Mouse (Mus musculus) right cerebral cortex, postnatal 36 days (tissue): Measurements from ENCODE around the gene Fbxl17.

Source experiments
- DNase-seq, 2 experiments: peaks; one replicate each; pipeline ENCODE4 v3.0.0; 2022; ENCODE audit warnings: low spot score in 2 of 2, mixed read lengths in 1 of 2

Gene Fbxl17

DNA sequence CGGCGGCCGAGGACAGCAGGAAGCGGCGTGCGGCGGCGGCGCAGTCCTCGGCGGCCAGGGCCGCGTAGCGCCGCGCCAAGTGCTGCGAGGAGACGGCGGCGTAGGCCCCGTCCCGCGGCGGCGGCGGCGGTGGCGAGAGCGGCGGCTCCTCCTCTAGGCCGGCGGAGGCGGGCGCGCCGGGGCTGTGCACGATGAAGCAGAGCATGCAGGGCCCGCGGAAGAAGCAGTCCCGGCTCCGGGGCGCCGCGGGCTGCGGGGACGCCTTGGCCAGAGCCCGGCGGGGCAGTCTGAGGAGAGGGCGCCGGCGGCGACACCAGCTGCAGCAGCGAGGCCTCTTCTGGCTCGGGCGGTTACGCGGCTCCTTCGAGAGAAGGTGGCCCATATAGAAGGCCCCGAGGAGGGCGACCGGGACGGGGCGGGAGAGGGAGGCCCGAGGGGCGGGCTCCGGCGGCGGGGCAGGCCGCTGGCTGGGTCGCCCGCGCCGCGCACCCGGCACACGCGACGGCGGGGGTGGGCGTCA lies at the start of gene Fbxl17:
Gene Fbxl17, minus strand, starts transcription at position 382 of the 520 bp plus-strand sequence.
- DNase-seq: peak; percentile 50 to 52

DNA sequence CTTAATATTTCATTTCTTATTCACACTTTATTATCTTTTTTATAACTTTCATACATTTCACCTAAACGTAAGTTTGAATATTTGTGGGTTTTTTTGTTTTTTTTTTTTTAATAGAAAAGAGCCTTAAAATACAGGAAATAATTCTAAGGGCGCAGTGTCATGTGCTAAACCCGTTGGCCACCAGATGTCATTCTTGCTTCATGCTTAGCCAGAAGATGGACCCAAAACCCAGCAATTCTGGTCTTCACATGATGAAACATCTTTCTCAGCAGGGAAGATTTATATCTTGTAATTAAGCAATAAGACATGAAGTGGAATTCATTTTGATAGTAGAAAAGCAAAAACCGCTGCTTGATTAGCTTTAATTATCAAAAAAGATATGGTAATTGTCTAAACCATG lies 47.6 kb upstream of the Fbxl17 start:
- DNase-seq: no peak

DNA sequence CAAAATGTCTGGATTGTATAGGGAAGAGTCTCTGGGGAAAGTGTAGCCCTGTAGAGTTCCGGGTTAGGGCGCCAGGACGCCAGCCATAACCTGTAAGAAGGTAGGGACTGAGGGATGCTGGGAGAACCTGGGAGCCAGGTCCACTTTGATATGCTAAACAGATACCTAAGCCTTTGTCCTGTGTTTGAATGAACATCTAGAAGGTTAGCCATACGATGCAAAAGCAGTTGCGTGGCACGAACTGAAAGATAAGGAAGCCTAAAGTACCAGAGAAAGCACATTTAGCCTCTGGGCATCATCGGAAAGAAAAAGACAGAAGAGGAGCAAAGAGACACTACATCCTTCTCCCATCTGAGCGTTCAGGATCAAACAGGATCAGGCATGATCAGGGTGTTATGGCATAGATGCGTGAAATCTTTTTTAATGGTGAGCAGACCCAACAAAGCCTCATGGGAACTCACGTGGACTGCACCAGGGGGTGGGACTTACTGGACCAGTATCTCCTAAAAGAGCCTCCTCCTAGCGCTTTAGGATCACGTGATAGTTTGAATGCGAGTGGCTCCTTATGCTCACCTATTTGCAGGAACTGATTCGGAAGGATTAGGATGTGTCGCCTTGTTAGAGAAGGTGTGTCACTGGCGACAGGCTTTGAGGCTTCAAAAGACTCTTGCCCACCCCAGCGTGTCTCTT lies 34.9 kb upstream of the Fbxl17 start:
- DNase-seq: no peak

DNA sequence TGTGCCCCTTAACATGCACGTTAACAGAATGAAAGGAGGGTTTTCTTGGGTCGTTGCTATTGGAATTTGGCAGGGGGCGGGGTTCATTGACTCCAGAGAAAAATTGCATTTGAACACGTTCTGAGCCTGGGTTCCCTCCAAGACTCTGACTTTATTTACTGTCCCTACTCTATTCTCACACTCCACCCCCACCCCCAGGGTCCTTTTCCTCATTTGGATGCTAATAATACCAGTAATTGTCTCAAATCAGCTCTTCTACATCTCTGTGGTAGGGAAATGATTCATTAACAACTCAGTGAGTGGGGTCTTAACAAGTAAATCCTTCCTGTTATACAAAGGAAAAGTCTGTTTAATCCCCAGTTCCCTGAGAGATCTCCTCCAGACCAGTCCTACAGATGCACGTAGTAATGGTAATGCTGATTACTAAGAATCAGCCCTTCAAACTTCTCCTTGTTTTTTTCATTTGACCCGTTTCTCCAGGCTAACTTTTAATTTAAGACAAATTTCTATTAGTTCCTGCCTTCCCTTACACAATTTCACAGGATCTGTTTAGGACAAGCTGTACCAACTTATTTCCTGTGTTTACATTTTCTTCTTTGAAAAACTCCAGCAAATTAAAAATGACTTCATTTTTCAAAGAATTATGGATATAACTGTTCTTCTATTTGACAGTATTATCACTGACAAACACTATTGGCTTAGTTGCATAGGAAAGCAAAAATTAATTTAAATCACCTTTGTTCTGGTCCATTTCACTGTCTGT lies 33.4 kb upstream of the Fbxl17 start:
- DNase-seq: no peak

DNA sequence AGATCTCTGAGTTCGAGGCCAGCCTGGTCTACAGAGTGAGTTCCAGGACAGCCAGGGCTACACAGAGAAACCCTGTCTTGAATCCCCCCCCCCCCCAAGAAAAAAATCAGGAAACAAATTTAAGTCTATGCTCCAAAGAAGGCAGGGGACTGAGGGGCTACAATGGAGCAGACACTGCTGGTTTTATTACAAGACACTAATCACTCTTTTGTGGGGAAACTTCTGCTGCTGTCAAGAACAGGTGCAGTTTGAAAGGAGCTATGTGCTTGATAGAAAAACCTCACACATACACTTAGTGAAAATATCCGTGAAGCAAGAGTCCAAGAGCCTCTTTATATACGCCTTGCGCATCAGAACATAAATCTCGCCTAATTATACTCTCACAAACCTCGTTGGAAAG lies 29.7 kb upstream of the Fbxl17 start:
- no peak for DNase-seq

DNA sequence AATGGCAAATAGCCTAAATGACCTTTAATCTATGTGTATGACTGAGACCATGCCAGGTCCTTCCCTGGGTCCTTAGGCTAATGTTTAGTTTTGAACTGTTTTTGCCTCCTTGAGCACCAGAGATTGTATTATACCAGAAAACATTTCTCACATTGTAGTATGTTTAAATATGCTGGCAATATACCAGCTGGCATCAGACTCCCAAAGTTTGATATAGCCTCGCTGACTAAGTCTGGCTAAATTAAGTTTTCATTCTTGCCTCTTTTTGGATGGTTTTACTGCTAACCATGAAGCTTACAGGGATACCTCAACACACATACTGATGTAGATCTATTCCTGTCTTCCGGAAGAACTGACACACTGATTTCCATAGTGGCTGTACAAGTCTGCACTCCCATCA lies 20.9 kb upstream of the Fbxl17 start:
- peak in 1 of 2 experiments; percentile 3 for DNase-seq

DNA sequence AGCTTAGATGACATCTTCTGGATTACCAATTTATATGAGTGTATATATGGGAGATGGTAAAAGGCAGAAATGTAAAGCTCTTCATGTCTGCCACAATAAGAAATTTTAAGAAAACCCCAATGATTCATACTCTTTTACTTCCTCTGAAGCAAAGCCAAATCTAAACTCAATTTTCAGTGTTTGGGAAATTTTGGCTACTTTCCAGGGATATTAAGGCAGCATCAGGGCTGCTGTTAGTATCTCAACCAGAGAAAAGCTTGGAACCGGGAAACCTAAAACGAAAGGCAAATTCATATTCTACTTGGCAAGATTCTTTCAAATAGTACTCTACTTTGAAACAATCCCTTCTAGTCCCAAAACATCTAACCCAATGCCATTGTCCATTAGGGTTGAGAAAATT lies 10.6 kb upstream of the Fbxl17 start:
- DNase-seq: no peak

DNA sequence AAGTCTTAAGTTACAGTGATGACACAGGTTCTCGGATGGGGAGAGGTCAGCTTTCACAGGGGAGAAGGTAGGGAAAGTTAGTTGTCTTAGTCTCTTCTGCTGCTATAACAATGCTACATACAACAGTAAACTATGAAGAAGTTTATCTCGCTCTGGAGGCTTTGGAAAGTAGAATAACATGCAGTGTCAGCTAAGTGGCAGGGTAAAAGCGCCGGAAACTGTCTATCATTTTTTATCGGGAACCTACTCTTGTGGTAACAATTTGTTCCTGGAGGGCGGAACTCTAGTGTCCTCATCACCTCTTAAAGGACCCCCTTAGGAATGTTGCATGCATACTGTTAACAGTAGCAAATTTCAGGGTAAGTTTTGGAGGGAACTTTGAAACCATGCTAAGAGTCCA lies 1.3 kb upstream of the Fbxl17 start:
- no peak for DNase-seq

DNA sequence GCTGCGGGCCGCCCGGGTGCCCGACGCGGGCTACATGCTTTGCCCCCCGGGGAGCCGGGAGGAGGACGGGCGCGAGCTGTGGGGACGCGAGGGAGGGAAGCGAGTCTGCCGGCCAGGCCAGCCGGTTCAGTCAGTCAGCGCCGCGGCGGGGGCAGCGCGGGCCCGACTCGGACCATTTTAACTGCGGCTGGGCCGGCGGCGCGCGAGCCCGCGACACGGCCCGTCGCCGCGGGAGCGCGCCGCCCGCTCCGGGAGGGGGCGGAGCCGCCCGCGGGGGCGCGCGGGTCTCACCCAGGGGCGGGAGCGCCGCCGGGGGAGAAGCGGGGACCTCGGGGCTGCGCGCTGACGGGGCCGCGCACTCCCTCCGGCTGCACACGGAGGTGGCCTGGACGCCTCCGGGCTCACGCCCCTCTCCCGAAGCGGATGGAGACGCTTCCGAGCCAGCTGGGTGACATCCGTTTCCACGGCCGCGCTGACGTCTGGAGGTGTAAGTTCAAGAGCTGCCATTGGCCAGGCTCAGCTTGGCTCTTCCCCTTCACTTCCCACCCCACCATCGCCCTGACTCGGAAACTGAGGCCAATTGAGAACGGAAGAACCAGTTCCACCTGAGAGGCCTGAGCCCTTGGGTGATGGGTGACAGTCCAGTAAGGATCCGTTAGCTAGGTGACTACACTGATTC lies 478 bp upstream of the Fbxl17 start:
- DNase-seq: peak; percentile 81 to 83

DNA sequence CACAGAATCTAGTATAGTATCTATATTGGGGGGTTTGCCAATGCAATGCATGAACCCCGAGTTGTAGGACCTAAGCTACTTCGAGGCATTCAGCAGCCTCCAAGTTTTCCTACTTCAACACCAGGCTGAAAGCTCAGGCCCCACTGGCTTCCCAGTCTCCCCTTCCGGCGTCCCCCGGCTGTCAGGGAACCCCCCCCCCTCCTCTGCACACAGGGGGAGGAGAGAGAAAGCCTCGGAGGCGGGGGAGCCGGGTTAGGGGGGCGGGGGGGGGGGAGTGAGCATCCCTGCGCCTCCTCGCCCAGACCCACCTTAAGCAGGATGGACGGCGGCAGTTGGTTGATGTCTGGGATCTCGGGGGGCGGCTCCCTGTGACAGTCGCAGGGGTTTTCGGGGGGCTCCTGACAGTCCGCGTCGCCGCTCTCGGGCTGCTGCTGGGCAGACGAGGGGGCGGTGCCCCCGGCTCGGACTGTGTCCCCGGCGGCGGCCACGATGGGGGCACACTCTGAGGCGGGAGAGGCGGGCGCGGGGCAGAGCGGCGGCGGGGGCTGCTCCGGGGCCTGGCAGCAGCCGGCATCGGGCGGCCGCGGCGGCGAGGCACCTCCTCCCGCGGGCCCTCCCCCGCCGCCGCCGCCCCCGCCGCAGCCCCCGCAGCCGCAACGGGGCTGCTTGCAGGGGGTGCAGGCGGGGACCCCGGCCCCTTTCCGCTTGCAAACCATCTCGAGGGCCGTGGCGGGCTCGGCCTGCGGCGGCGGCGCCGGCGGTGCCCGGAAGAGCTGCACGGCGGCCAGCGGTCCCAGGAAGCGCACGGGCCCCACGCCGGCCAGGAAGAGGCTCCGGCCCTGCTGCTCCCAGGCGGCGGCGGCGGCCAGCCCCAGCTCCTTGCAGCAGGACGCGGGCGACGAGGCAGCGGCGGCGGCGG lies 841 bp downstream of the Fbxl17 start:
- DNase-seq: no peak

DNA sequence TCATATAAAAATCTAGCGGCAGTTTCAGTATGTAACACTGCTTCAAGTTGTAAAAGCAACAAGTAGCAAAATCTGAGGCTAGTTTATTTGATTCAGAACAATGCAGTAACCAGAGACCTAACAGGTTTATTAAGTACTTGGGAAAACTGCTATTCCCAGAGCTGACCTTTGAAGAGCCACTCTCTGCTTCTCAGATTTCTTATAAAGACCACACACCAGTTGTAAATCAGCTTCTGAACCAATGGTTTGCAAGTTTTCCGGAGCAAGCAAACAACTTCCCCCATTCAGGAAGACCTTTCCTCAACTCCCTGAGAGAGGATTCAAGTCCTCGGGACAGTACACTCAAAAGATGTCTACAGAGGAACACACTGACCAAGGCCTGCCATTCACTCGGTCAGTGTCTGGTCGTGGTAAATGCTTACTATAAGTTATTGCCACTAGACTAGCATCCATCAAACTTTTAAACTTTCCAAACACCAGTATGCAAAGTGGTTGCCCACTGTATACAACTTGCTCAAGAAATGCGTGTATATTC lies 1.6 kb downstream of the Fbxl17 start:
- no peak for DNase-seq

DNA sequence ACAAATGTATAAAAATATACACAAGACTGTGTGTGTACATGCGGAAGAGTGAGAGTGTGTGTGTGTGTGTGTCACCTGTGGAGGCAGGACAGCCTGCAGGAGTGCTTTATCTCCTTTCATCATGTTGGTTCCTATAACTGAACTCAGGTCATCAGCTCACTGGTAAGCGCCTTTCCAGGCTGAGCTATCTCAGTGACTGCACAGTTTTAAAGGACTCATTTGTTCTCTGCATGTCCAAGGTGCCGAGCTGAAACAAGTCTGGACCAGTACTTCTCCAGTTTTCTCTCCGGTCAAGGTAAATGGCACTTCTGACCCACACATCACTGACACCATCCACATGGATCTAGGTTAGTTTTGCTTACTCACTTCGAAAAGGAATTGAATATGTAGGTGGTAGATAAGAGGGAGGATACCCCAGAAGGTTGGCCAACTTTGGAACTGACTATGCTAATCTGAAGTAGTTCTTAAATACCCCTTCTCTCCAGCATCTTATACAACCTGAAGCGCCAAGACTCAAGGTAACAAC lies 2.5 kb downstream of the Fbxl17 start:
- no peak for DNase-seq

DNA sequence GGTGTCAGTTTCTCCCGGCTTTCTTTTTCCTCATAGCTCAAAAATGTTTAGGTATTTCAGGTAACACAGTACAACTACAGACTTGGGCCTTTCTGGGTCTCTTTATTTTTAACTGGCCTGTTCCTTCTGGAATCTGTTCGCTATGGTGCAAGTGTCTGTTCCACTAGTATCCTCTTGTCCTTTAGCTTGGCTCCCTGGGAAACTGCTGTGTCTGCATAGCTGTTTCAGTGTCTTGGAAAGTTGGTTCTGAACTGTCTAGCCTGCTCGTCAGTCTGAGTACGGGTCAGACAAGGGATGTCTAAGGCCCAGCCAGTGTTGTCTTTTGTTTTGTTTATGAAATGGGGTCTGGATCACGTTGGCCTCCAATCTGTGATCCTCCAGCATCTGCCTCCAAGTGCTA lies 3.7 kb downstream of the Fbxl17 start:
- DNase-seq: no peak

DNA sequence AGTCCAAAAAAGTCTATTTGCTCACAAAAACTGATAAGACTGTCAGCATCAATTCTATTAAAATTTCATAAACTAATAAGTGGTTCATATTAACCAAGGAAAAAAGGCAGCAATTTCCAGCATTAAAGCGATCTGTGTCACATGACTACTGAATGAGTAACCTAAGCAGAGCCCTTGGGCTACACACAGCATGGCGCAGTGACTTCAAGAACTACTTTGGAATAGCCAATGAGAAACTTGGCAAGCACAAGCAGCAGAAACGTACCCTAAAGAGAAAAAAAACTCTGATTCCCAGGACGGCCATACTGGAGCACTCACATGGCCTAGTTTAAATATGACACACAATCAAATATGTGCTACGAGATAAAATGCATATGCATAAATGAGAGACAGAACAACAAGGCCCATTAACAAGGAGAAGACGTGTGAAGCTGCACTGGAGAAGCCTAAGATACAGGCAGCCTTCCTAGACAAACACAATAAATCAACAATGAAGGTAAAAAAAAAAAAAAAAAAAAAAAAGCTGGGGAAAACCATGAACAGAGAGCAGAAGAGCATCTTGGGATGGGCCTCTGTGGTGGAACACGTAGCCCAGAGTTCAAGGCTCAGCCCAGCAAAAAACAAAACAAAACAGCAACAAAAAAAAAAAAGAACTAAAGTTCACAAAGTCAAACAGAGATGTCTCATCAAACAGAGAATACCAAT lies 5.8 kb downstream of the Fbxl17 start:
- DNase-seq: no peak

DNA sequence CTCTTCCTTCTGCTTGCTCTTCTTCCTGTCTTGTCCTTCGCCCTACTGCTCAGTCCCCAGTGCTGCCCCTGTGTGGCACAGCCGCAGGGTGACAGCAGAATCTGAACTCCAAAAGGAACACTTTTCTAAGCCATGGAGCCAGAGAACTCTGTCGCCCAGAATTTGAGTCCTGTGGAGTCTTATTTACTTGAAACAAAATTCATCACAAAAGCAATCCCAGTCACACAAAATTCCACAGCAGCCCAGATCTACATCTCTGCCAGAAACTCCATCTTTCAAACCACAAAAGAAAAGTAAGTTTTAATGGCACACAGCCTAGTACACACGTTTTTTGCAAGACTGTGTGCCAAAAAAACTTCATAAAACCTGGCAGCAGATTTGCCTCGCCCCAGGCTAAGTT lies 6.5 kb downstream of the Fbxl17 start:
- no peak for DNase-seq

DNA sequence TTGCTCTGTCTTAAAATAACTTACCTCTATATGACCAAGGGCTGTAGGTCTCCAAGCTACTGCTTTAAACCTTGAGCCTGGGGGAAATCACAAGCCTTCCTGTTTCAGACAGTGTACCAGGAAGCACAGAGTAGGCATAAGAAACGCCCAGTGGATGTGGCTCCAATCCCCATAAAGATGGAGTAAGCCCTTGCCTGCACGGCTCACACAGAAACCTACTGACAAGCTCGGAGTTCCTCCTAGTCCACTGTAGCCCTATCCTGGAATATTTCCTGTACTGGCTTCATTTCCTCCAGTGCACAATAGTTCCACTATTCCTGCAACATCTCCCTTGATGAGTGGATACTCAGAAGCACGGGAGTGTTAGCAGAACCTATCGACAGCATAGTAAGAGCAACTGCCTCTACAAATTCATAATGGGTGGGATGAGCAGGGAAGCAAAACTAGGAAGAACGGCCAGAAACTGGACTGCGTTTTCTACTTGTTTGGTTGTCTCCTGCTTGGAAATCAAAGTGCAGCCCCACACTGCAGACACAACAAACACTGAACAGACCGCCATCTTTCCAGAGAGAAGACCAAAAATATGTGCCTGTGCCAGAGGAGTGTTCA lies 7.0 kb downstream of the Fbxl17 start:
- no peak for DNase-seq

DNA sequence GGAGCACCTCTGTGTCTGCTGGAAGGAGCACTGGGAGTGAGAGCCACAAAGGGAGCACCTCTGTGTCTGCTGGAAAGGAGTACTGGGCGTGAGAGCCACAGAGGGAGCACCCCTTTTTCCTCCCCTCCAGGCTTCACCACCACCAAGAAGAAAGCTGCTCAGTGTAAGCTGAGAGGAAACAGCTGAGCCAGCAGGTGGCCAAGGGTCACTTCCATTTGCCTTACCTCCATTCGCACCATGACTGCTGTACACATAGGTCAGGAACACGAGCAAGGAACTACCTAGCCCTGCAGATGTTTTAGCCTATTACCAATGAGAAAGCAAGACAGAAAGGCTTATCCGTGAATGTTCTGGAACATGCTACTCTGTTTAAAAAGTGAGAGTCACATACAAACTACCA lies 10.3 kb downstream of the Fbxl17 start:
- DNase-seq: no peak

DNA sequence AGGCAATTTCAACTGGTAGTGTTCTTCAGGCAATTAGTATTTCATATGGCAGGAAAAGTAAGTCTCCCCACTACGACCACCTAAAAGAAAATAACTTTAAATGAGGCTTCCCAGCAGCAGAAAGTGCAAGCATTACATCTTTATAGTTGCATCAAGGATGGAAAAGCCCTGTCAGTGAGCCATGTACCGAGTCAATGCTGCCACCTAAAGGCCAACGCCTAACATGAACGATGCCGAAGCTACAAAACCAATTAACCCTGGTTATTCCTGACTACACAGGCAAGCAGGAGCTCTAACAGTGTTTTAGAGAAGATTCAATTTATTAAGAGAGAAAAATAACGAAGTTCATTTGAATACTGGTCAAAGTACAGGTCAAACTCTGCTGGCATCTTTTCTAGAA lies 32.0 kb downstream of the Fbxl17 start:
- DNase-seq: peak; percentile 38 to 53

DNA sequence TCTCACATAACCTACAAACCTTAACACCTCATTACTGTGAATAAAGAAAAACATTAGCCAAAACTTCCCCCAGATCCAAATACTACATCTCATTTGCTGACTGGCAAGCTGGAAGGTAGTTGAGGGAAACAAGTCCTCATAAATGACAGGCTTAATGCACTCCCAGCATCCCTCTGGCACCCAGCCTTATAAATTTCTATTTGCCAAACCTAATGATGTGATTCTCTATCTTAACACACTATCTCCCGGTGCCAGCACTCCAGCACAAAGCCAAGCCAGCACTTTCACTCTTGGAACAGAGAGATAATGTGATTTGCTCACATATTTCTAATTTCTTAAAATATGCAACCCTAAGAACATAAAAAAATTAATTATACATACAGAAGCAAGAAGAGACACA lies 34.6 kb downstream of the Fbxl17 start:
- DNase-seq: no peak

DNA sequence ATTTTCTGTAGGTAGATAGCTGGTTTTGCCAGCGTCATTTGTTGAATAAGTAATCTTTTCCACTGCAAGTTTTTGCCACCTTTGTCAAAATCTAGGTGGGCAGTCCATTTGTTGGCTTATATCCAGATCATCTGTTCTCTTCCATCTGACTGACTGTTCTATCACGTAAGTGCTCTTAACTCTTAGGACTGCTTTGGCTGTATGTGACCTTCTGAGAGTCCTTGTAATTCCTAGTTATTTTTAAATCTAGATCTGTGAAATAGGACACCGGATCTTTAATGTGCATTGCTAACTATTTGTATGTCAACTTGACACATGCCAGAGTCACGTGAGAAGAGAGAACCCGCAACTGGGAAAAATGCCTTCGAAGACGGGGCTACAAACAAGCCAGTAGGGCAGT lies 37.3 kb downstream of the Fbxl17 start:
- DNase-seq: no peak
